Mouse (Mus musculus): ENCODE measurements around the gene Capn15.

Capn15 gene

GRCm38 (mm10) chr17:25922120-25922519, 63.5 kb downstream of the Capn15 start:
- DNase-seq (ENCODE audit: extremely low spot score, low spot score): no peak

GRCm38 (mm10) chr17:25919786-25920642, 65.6 kb downstream of the Capn15 start:
- peak; percentile 98 for DNase-seq (ENCODE audit: extremely low spot score, low spot score)

GRCm38 (mm10) chr17:25919144-25919785, 66.3 kb downstream of the Capn15 start, which contains the start of gene Rab40c:
Gene Rab40c (minus strand): TSS chr17:25919727.
- no peak for DNase-seq (ENCODE audit: extremely low spot score, low spot score)

- no peak for DNase-seq (ENCODE audit: extremely low spot score, low spot score)
These were observed 67.4 kb downstream of the Capn15 start for GRCm38 (mm10) chr17:25918037-25918750.

- no peak for DNase-seq (ENCODE audit: extremely low spot score, low spot score)
These were observed 68.5 kb downstream of the Capn15 start for GRCm38 (mm10) chr17:25916931-25917647.

- no peak for DNase-seq (ENCODE audit: extremely low spot score, low spot score)
These were observed 71.3 kb downstream of the Capn15 start for GRCm38 (mm10) chr17:25914295-25914694.

GRCm38 (mm10) chr17:25913877-25914275, 71.7 kb downstream of the Capn15 start:
- DNase-seq (ENCODE audit: extremely low spot score, low spot score): no peak

- no peak for DNase-seq (ENCODE audit: extremely low spot score, low spot score)
These were observed 72.3 kb downstream of the Capn15 start for GRCm38 (mm10) chr17:25913186-25913876.

- DNase-seq (ENCODE audit: extremely low spot score, low spot score): no peak
These were observed 73.8 kb downstream of the Capn15 start for GRCm38 (mm10) chr17:25911816-25912215.

Measured in neural tube, embryonic 10.5 days (tissue).